Mouse (Mus musculus): ENCODE data around the gene Mvb12b.

The Mvb12b gene

GRCm38 (mm10) chr2:33868996-33869688 is 18.6 kb downstream of the Mvb12b start:
- in situ Hi-C loops (cut with MboI; ENCODE audit: low pct_unique_long_range_greater_than_20kb in 1 of 2, low sequenced_read_pairs in 2 of 2, unreplicated experiment in 1 of 2) = no loop called here

GRCm38 (mm10) chr2:33868322-33868721 is 19.4 kb downstream of the Mvb12b start:
- in situ Hi-C loops (cut with MboI; ENCODE audit: low pct_unique_long_range_greater_than_20kb in 1 of 2, low sequenced_read_pairs in 2 of 2, unreplicated experiment in 1 of 2) = no loop called here

GRCm38 (mm10) chr2:33856746-33857145 is 31.0 kb downstream of the Mvb12b start:
- in situ Hi-C loops (cut with MboI; ENCODE audit: low pct_unique_long_range_greater_than_20kb in 1 of 2, low sequenced_read_pairs in 2 of 2, unreplicated experiment in 1 of 2) = no loop called here

- in situ Hi-C loops (cut with MboI; ENCODE audit: low pct_unique_long_range_greater_than_20kb in 1 of 2, low sequenced_read_pairs in 2 of 2, unreplicated experiment in 1 of 2) = no loop called here
Observed at GRCm38 (mm10) chr2:33853011-33853976, 34.5 kb downstream of the Mvb12b start.

- in situ Hi-C loops (cut with MboI; ENCODE audit: low pct_unique_long_range_greater_than_20kb in 1 of 2, low sequenced_read_pairs in 2 of 2, unreplicated experiment in 1 of 2) = no loop called here
Observed at GRCm38 (mm10) chr2:33847196-33847834, 40.4 kb downstream of the Mvb12b start.

GRCm38 (mm10) chr2:33846635-33847034 is 41.1 kb downstream of the Mvb12b start:
- in situ Hi-C loops (cut with MboI; ENCODE audit: low pct_unique_long_range_greater_than_20kb in 1 of 2, low sequenced_read_pairs in 2 of 2, unreplicated experiment in 1 of 2) = no loop called here

GRCm38 (mm10) chr2:33843642-33844041 is 44.1 kb downstream of the Mvb12b start:
- in situ Hi-C loops (cut with MboI; ENCODE audit: low pct_unique_long_range_greater_than_20kb in 1 of 2, low sequenced_read_pairs in 2 of 2, unreplicated experiment in 1 of 2) = no loop called here

GRCm38 (mm10) chr2:33842983-33843577 is 44.7 kb downstream of the Mvb12b start:
- in situ Hi-C loops (cut with MboI; ENCODE audit: low pct_unique_long_range_greater_than_20kb in 1 of 2, low sequenced_read_pairs in 2 of 2, unreplicated experiment in 1 of 2) = no loop called here

GRCm38 (mm10) chr2:33841980-33842379 is 45.8 kb downstream of the Mvb12b start:
- in situ Hi-C loops (cut with MboI; ENCODE audit: low pct_unique_long_range_greater_than_20kb in 1 of 2, low sequenced_read_pairs in 2 of 2, unreplicated experiment in 1 of 2) = no loop called here

- in situ Hi-C loops (cut with MboI; ENCODE audit: low pct_unique_long_range_greater_than_20kb in 1 of 2, low sequenced_read_pairs in 2 of 2, unreplicated experiment in 1 of 2) = no loop called here
Observed at GRCm38 (mm10) chr2:33840483-33840882, 47.3 kb downstream of the Mvb12b start.

GRCm38 (mm10) chr2:33839252-33839651 is 48.5 kb downstream of the Mvb12b start:
- in situ Hi-C loops (cut with MboI; ENCODE audit: low pct_unique_long_range_greater_than_20kb in 1 of 2, low sequenced_read_pairs in 2 of 2, unreplicated experiment in 1 of 2) = no loop called here

- in situ Hi-C loops (cut with MboI; ENCODE audit: low pct_unique_long_range_greater_than_20kb in 1 of 2, low sequenced_read_pairs in 2 of 2, unreplicated experiment in 1 of 2) = no loop called here
Observed at GRCm38 (mm10) chr2:33837297-33837696, 50.4 kb downstream of the Mvb12b start.

GRCm38 (mm10) chr2:33836660-33837213 is 51.0 kb downstream of the Mvb12b start:
- in situ Hi-C loops (cut with MboI; ENCODE audit: low pct_unique_long_range_greater_than_20kb in 1 of 2, low sequenced_read_pairs in 2 of 2, unreplicated experiment in 1 of 2) = no loop called here

- in situ Hi-C loops (cut with MboI; ENCODE audit: low pct_unique_long_range_greater_than_20kb in 1 of 2, low sequenced_read_pairs in 2 of 2, unreplicated experiment in 1 of 2) = no loop called here
Observed at GRCm38 (mm10) chr2:33835038-33835437, 52.7 kb downstream of the Mvb12b start.

GRCm38 (mm10) chr2:33833902-33834301 is 53.8 kb downstream of the Mvb12b start:
- in situ Hi-C loops (cut with MboI; ENCODE audit: low pct_unique_long_range_greater_than_20kb in 1 of 2, low sequenced_read_pairs in 2 of 2, unreplicated experiment in 1 of 2) = no loop called here

GRCm38 (mm10) chr2:33829870-33830269 is 57.9 kb downstream of the Mvb12b start:
- in situ Hi-C loops (cut with MboI; ENCODE audit: low pct_unique_long_range_greater_than_20kb in 1 of 2, low sequenced_read_pairs in 2 of 2, unreplicated experiment in 1 of 2) = no loop called here

GRCm38 (mm10) chr2:33826777-33827176 is 61.0 kb downstream of the Mvb12b start:
- in situ Hi-C loops (cut with MboI; ENCODE audit: low pct_unique_long_range_greater_than_20kb in 1 of 2, low sequenced_read_pairs in 2 of 2, unreplicated experiment in 1 of 2) = no loop called here

GRCm38 (mm10) chr2:33824935-33825514 is 62.7 kb downstream of the Mvb12b start:
- in situ Hi-C loops (cut with MboI; ENCODE audit: low pct_unique_long_range_greater_than_20kb in 1 of 2, low sequenced_read_pairs in 2 of 2, unreplicated experiment in 1 of 2) = no loop called here

All from mouse embryonic stem cell (cell line).